16 mouse cellular contexts compared by ENCODE assay signal in the genomic region with DNA sequence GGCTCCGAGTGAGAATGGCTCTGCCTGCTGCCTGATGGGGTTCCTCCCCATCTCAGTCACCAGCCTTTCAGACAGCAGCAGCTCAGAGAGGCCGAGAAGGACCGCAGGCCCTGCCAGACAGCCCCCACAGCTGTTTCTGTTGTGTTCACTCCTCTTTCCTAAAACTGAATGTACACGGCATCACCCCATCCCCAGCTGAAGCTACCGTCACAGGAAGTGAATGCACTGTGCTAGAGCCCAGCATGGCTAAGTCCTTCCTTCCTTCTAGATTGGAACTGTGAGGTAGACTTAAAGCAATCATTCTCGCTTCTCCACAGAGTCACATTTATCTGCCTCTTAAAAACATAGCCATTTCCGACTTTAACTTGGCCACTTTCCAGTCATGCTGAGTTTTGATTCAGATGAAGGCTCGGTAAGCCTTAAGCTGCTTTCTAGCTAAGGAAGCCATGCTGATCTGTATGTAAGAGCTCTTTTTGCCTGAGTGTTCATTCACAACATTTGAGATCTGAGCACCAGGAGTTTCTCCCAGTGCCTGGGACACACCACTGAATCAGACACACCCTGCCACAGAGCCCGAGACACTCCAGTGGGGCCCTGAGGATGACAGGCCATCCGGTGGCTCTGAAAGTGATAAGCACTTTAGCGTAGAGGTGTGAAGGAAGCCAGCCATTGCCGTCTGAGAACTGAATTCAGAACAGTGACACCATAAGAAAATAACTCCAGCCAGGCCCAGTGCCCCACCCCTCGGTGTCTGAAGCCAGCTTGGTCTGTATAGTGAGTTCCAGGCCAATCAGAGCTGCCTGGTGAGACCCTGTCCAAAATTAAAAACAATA. TPM values are rescaled to one million over a fixed set of nuclear protein-coding genes. Genes with fewer than 3 reads are reported as not detected.
DNase-seq lines count a peak whose midpoint lies in the region; ATAC-seq and TF ChIP-seq lines count a peak whose summit lies in the region.
"Had no signal": no experiment of that assay in that cellular context is flagged by ENCODE, and none has a peak within 500 bp of the region (broad histone marks: within the 10 kb centered on the region; RNA-seq: fewer than 3 reads in every experiment).

No protein-coding gene starts in this region.

- peak overlapping the region; percentile 87 for H3K27ac ChIP-seq in heart, embryonic 13.5 days (replicated peaks)
- H3K27ac ChIP-seq in lung, postnatal 0 days (ENCODE audit: low read length) = peak overlapping the region; percentile 59
- H3K27ac ChIP-seq in hindbrain, embryonic 15.5 days (replicated peaks) = peak overlapping the region; percentile 25; the same call in 1 of the 2 replicates
- H3K27ac ChIP-seq in stomach, embryonic 16.5 days (ENCODE audit: low read length) = peak overlapping the region; percentile 68
- H3K27ac ChIP-seq: macrophage had no signal

- no peaks in the 10 kb centered on the region for H3K9me3 ChIP-seq in heart, embryonic 13.5 days
- H3K9me3 ChIP-seq in lung, postnatal 0 days (ENCODE audit: low read length) = no peaks in the 10 kb centered on the region
- no peaks in the 10 kb centered on the region for H3K9me3 ChIP-seq in hindbrain, embryonic 15.5 days
- no peaks in the 10 kb centered on the region for H3K9me3 ChIP-seq in stomach, embryonic 16.5 days (replicated peaks; ENCODE audit: control insufficient read depth, low read length)
- H3K9me3 ChIP-seq: neural tube, embryonic 13.5 days had no signal

- H3K4me3 ChIP-seq in heart, embryonic 13.5 days = no peak overlapping the region
- no peak overlapping the region for H3K4me3 ChIP-seq in lung, postnatal 0 days (ENCODE audit: low read depth, low read length)
- no peak overlapping the region for H3K4me3 ChIP-seq in hindbrain, embryonic 15.5 days
- no peak overlapping the region for H3K4me3 ChIP-seq in stomach, embryonic 16.5 days (replicated peaks; ENCODE audit: low read length)
- H3K4me3 ChIP-seq: erythroblast, embryonic 14.5 days; neural tube, embryonic 13.5 days had no signal

- H3K4me2 ChIP-seq in heart, embryonic 13.5 days = peak overlapping the region; percentile 16; the same call in 1 of the 2 replicates
- H3K4me2 ChIP-seq in lung, postnatal 0 days (replicated peaks; ENCODE audit: low read depth, low read length) = no peak overlapping the region
- H3K4me2 ChIP-seq in hindbrain, embryonic 15.5 days = no peak overlapping the region
- no peak overlapping the region for H3K4me2 ChIP-seq in stomach, embryonic 16.5 days (ENCODE audit: low read depth, low read length)
- H3K4me2 ChIP-seq: neural tube, embryonic 13.5 days had no signal

- peak; percentile 26 for ATAC-seq in heart, embryonic 13.5 days (ENCODE audit: extremely low read depth, insufficient number of reproducible peaks, low FRiP score, low TSS enrichment)
- peak; percentile 59 for ATAC-seq in lung, postnatal 0 days
- ATAC-seq in hindbrain, embryonic 15.5 days (ENCODE audit: low FRiP score, low read depth) = no peak
- ATAC-seq in stomach, embryonic 16.5 days (ENCODE audit: insufficient read depth, low FRiP score) = no peak

- H3K27me3 ChIP-seq in heart, embryonic 13.5 days (replicated peaks) = no peaks in the 10 kb centered on the region
- no peaks in the 10 kb centered on the region for H3K27me3 ChIP-seq in lung, postnatal 0 days (replicated peaks; ENCODE audit: insufficient read depth, low read length)
- no peaks in the 10 kb centered on the region for H3K27me3 ChIP-seq in hindbrain, embryonic 15.5 days
- H3K27me3 ChIP-seq in stomach, embryonic 16.5 days (ENCODE audit: control insufficient read depth, insufficient read depth, low read length) = no peaks in the 10 kb centered on the region
- H3K27me3 ChIP-seq: CH12.LX; neural tube, embryonic 13.5 days had no signal

- peaks cover 15% of the 10 kb centered on the region for H3K36me3 ChIP-seq in heart, embryonic 13.5 days
- no peaks in the 10 kb centered on the region for H3K36me3 ChIP-seq in lung, postnatal 0 days (ENCODE audit: insufficient read depth, low read length)
- no peaks in the 10 kb centered on the region for H3K36me3 ChIP-seq in hindbrain, embryonic 15.5 days
- H3K36me3 ChIP-seq in stomach, embryonic 16.5 days (ENCODE audit: control insufficient read depth, insufficient read depth, low read length) = 0 out of 2 replicates have a peak, but pooled peaks cover 5% of the 10 kb centered on the region

- no peak for DNase-seq in heart, postnatal 14 days
- peak; percentile 55 for DNase-seq in lung, postnatal 0 days (ENCODE audit: low spot score)
- no peak for DNase-seq in lung, postnatal 14 days
- no peak for DNase-seq in left cerebral cortex, postnatal 4 days
- DNase-seq in left cerebral cortex, adult 8-10 months (ENCODE audit: low spot score in 2 of 2) = no peak
- DNase-seq: gastrocnemius, postnatal 25 days; kidney, postnatal 25 days; right cerebral cortex, postnatal 14 days had no signal

- TF ChIP-seq EP300 in lung, postnatal 0 days (IDR thresholded peaks at IDR 0.05) = no peak

- intact Hi-C loops in heart, postnatal 14 days (cut with DNase I) = no loop called here
- intact Hi-C loops in left cerebral cortex, postnatal 4 days (cut with DNase I) = no loop called here

- no peak for TF ChIP-seq CTCF in lung, postnatal 0 days (IDR thresholded peaks at IDR 0.05)

- peak overlapping the region; percentile 54 for H3K9ac ChIP-seq in heart, embryonic 13.5 days
- H3K9ac ChIP-seq in lung, postnatal 0 days (replicated peaks; ENCODE audit: low read depth) = no peak overlapping the region
- H3K9ac ChIP-seq in hindbrain, embryonic 15.5 days = no peak overlapping the region
- peak overlapping the region; percentile 16; the same call in 1 of the 2 replicates for H3K9ac ChIP-seq in stomach, embryonic 16.5 days (ENCODE audit: low read length)
- H3K9ac ChIP-seq: neural tube, embryonic 13.5 days had no signal

- 30% methylated on average over 13 of the region's 13 CpGs for WGBS in heart, embryonic 13.5 days
- 38% methylated on average over 13 of the region's 13 CpGs for WGBS in lung, postnatal 0 days
- WGBS in hindbrain, embryonic 15.5 days = 62% methylated on average over 13 of the region's 13 CpGs
- WGBS in stomach, embryonic 16.5 days = 54% methylated on average over 13 of the region's 13 CpGs

- H3K4me1 ChIP-seq in heart, embryonic 13.5 days = peaks cover 53% of the 10 kb centered on the region
- H3K4me1 ChIP-seq in lung, postnatal 0 days (ENCODE audit: insufficient read depth, low read depth, low read length) = no peaks in the 10 kb centered on the region
- H3K4me1 ChIP-seq in hindbrain, embryonic 15.5 days (replicated peaks) = peaks cover 9% of the 10 kb centered on the region
- peaks cover 9% of the 10 kb centered on the region for H3K4me1 ChIP-seq in stomach, embryonic 16.5 days (ENCODE audit: control insufficient read depth, insufficient read depth, low read length)

RNA-seq across cellular contexts. Expression of gene Slc10a6, which starts 33.6 kb away (rescaled TPM):
- 0.49 and 0.57 TPM in 2 replicates for polyA plus RNA-seq in heart, embryonic 13.5 days (2015; fragmentation: Nextera tagmentation; extraction: Ambion mirVana)
- total RNA-seq in heart, postnatal 14 days (2021) = 10 to 100 TPM in 1 of 2 experiments, 1 to 10 TPM in 1; 8.0 to 10.3 TPM
- polyA plus RNA-seq in lung, postnatal 0 days (2015; fragmentation: Nextera tagmentation; extraction: Ambion mirVana) = 6.9 and 13.8 TPM in 2 replicates
- polyA plus RNA-seq in hindbrain, embryonic 15.5 days (2015; fragmentation: Nextera tagmentation; extraction: Ambion mirVana) = 0.36 and 0.41 TPM in 2 replicates
- polyA plus RNA-seq in stomach, embryonic 16.5 days (2015; fragmentation: Nextera tagmentation; extraction: Ambion mirVana) = 1.7 and 4.7 TPM in 2 replicates
- not detected for total RNA-seq in left cerebral cortex, postnatal 4 days (2021)
- not detected for total RNA-seq in left cerebral cortex, adult 8-10 months (2022)
- total RNA-seq: CH12.LX; left cerebral cortex, postnatal 25 days had no signal

Comparison
In these comparisons a context has a peak if more than half of its experiments do, and no peak if none do; other contexts are left out.
1. ATAC-seq: peak in heart, embryonic 13.5 days (single experiment) and lung, postnatal 0 days (single experiment); none in hindbrain, embryonic 15.5 days (single experiment) and stomach, embryonic 16.5 days (single experiment).
2. H3K27ac ChIP-seq: peak in every context shown above with its lines; median percentile 87 in heart, embryonic 13.5 days; 68 in stomach, embryonic 16.5 days; 59 in lung, postnatal 0 days; 25 in hindbrain, embryonic 15.5 days.
3. H3K9ac ChIP-seq: peak in heart, embryonic 13.5 days (single experiment) and stomach, embryonic 16.5 days (single experiment); none in lung, postnatal 0 days (single experiment) and hindbrain, embryonic 15.5 days (single experiment).